Mouse (Mus musculus) intestine, embryonic 16.5 days (tissue): ENCODE results near the gene Tpst1. TPM values are rescaled to one million over a fixed set of nuclear protein-coding genes. Genes with fewer than 3 reads are reported as not detected.
A peak's percentile ranks its signal among the peaks of the same experiment; 100 is the strongest.

Source experiments
- ATAC-seq: fragments of 200-750 bp; cut with Nextera tagmentation; 2 replicates; pipeline ENCODE4 v1.8.0; 2017; ENCODE audit warnings: moderate TSS enrichment, moderate library complexity
- H3K27ac ChIP-seq: fragments of 300-500 bp; sonication (generic); 2 replicates; pipeline ENCODE4 v1.5.1; 2014; ENCODE audit warnings: mild to moderate bottlenecking, low read length
- H3K27me3 ChIP-seq: fragments of 300-500 bp; sonication (generic); replicated peaks from 2 replicates; pipeline ENCODE4 v1.6.1; 2014; ENCODE audit warnings: low read length, control low read depth, mixed read lengths; ENCODE audit not compliant: control insufficient read depth, insufficient read depth
- H3K36me3 ChIP-seq: fragments of 300-500 bp; sonication (generic); 2 replicates; pipeline ENCODE4 v1.6.1; 2014; ENCODE audit warnings: low read length, control low read depth; ENCODE audit not compliant: control insufficient read depth, insufficient read depth
- H3K4me1 ChIP-seq: fragments of 300-500 bp; sonication (generic); 2 replicates; pipeline ENCODE4 v1.6.1; 2014; ENCODE audit warnings: low read length, control low read depth, mixed read lengths; ENCODE audit not compliant: control insufficient read depth, insufficient read depth
- H3K4me2 ChIP-seq: fragments of 300-500 bp; sonication (generic); 2 replicates; pipeline ENCODE4 v1.6.1; 2014; ENCODE audit warnings: low read depth, low read length, control low read depth
- H3K4me3 ChIP-seq: fragments of 300-500 bp; sonication (generic); 2 replicates; pipeline ENCODE4 v1.5.1; 2014; ENCODE audit warnings: mild to moderate bottlenecking, low read length
- H3K9ac ChIP-seq: fragments of 300-500 bp; sonication (generic); 2 replicates; pipeline ENCODE4 v1.6.1; 2014; ENCODE audit warnings: low read depth, low read length
- H3K9me3 ChIP-seq: fragments of 300-500 bp; sonication (generic); 2 replicates; pipeline ENCODE4 v1.6.1; 2016; ENCODE audit warnings: low read length, control low read depth; ENCODE audit not compliant: control insufficient read depth
- WGBS: fragments of 180-500 bp; shearing (Covaris S2); extraction: QIAGEN DNeasy Blood & Tissue Kit; methylation state at CpG from one replicate; pipeline ENCODE4 v1.1.7; 2014; 5-methylcytosine and 5-hydroxymethylcytosine counted together
- polyA plus RNA-seq: library from polyadenylated mRNA; unstranded; fragments of >200 nt; fragmentation: Nextera tagmentation; extraction: Ambion mirVana; gene quantifications from 2 replicates; pipeline ENCODE4 v1.2.1, GENCODE M21; 2015

Tpst1 gene
- polyA plus RNA-seq, 1 experiment from 2014 or later: 51.7 TPM

GRCm38 (mm10) chr5:130050416-130050815, 22.7 kb upstream of the Tpst1 start:
- Histone ChIP-seq H3K4me1 (no peaks in the 10 kb centered on the region), H3K4me2 (no peak overlapping the region), H3K27me3 (no peaks in the 10 kb centered on the region), H3K36me3 (peaks cover 6% of the 10 kb centered on the region), H3K4me3 (no peak overlapping the region), H3K9ac (no peak overlapping the region), H3K27ac (no peak overlapping the region), H3K9me3 (no peaks in the 10 kb centered on the region)
- 67% methylated on average over 6 of the region's 6 CpGs for WGBS
- no peak for ATAC-seq

DNA sequence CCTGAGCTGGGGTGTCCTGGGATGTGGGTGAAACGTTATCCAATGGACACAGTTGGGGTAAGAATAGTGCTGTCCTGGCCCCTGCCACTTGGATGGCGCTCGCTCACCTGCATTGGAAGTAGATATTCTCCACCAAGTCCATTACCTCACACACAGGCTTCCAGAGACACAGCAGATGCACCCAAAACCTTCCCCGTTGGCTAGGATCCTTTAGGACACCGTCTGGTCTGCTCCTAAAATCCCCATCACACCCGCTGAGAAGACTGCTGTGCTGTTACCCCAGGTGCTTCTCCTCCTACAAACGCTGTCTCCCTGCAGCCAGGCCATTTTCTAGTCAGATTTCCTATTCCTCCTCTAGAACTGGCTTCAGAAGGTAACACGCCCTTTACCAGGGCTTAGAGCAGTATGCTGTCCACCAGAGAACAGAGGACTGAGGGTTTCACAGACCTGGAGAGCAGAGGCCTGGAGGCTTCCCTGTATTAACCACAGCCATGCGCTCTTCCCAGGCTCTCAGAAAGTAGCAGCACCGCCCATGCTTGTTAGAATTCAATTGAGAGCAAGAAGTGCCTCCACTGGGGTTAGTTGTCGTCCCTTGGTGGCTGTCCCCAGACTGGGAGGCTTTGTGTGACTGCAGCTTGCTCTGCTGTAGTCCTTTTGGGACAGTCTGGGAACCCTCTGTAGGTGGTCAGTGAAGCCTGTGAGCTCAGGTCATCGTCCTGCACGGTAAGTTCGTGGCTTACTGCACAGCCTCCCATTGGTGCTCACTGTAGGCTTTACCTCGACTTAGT, 21.9 kb upstream of the Tpst1 start:
- no peaks in the 10 kb centered on the region for H3K9me3 ChIP-seq
- H3K4me1 ChIP-seq: no peaks in the 10 kb centered on the region
- H3K4me3 ChIP-seq: no peak overlapping the region
- 88% methylated on average over 15 of the region's 15 CpGs for WGBS
- H3K4me2 ChIP-seq: no peak overlapping the region
- no peak overlapping the region for H3K9ac ChIP-seq
- no peaks in the 10 kb centered on the region for H3K27me3 ChIP-seq
- ATAC-seq: no peak
- H3K36me3 ChIP-seq: peaks cover 6% of the 10 kb centered on the region
- no peak overlapping the region for H3K27ac ChIP-seq

- no peak overlapping the region for H3K4me3 ChIP-seq
- no peaks in the 10 kb centered on the region for H3K9me3 ChIP-seq
- ATAC-seq: no peak
- no peak overlapping the region for H3K9ac ChIP-seq
- H3K27ac ChIP-seq: no peak overlapping the region
- no peaks in the 10 kb centered on the region for H3K4me1 ChIP-seq
- no peaks in the 10 kb centered on the region; the same call in 1 of the 2 replicates for H3K36me3 ChIP-seq
- H3K27me3 ChIP-seq: no peaks in the 10 kb centered on the region
- WGBS: 82% methylated on average over 5 of the region's 5 CpGs
- no peak overlapping the region for H3K4me2 ChIP-seq
Observed at GRCm38 (mm10) chr5:130052510-130052909, 20.6 kb upstream of the Tpst1 start.

- no peaks in the 10 kb centered on the region for H3K27me3 ChIP-seq
- H3K36me3 ChIP-seq: no peaks in the 10 kb centered on the region; the same call in 1 of the 2 replicates
- H3K9me3 ChIP-seq: no peaks in the 10 kb centered on the region
- no peaks in the 10 kb centered on the region for H3K4me1 ChIP-seq
- no peak overlapping the region for H3K27ac ChIP-seq
- ATAC-seq: no peak
- no peak overlapping the region for H3K4me3 ChIP-seq
- H3K9ac ChIP-seq: no peak overlapping the region
- WGBS: 92% methylated on average over 6 of the region's 6 CpGs
- no peak overlapping the region for H3K4me2 ChIP-seq
Observed at GRCm38 (mm10) chr5:130052955-130053354, 20.2 kb upstream of the Tpst1 start.

DNA sequence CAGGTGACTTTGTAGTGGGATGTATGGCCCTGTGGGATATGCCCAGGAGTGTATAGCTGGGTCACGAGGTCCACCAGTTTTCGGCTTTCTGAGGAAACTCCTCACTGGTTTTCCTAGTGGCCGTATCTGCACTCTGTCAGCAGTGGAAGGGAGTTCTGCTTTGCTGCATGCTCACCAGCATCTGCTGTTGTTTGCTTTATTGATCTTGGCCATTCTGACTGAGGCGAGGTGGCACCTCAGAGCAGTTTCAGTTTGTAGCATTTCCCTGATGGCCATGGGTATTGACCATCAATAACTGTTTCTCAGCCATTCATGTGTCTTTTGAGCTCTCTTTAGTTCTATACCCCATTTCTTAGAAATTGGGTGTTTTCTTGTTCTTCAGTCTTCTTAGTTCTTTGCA, 17.4 kb upstream of the Tpst1 start:
- H3K4me1 ChIP-seq: 0 out of 2 replicates have a peak, but pooled peaks cover 10% of the 10 kb centered on the region
- 0 out of 2 replicates have a peak, but pooled peaks cover 2% of the 10 kb centered on the region for H3K36me3 ChIP-seq
- no peak overlapping the region for H3K27ac ChIP-seq
- H3K9me3 ChIP-seq: no peaks in the 10 kb centered on the region
- no peak overlapping the region for H3K4me3 ChIP-seq
- no peaks in the 10 kb centered on the region for H3K27me3 ChIP-seq
- H3K4me2 ChIP-seq: no peak overlapping the region
- no peak overlapping the region for H3K9ac ChIP-seq
- 71% methylated on average over 4 of the region's 4 CpGs for WGBS
- ATAC-seq: no peak

DNA sequence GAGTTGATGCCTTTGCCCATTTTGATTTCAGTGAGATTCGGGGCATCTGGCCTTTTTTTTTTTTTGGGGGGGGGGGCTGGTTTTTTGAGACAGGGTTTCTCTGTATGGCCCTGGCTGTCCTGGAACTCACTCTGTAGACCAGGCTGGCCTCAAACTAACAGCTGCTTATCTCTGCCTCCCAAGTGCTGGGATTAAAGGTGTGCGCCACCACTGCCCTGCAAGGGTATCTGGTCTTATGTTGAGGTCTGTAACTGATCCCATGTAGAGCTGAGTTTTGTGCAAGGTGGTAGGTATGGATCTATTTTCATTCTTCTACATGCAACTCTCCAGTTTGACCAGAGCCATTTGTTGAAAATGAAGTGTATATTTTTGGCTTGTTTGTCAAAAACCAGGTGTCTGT, 16.8 kb upstream of the Tpst1 start:
- no peak for ATAC-seq
- H3K4me2 ChIP-seq: no peak overlapping the region
- WGBS: 86% methylated on average over 2 of the region's 2 CpGs

DNA sequence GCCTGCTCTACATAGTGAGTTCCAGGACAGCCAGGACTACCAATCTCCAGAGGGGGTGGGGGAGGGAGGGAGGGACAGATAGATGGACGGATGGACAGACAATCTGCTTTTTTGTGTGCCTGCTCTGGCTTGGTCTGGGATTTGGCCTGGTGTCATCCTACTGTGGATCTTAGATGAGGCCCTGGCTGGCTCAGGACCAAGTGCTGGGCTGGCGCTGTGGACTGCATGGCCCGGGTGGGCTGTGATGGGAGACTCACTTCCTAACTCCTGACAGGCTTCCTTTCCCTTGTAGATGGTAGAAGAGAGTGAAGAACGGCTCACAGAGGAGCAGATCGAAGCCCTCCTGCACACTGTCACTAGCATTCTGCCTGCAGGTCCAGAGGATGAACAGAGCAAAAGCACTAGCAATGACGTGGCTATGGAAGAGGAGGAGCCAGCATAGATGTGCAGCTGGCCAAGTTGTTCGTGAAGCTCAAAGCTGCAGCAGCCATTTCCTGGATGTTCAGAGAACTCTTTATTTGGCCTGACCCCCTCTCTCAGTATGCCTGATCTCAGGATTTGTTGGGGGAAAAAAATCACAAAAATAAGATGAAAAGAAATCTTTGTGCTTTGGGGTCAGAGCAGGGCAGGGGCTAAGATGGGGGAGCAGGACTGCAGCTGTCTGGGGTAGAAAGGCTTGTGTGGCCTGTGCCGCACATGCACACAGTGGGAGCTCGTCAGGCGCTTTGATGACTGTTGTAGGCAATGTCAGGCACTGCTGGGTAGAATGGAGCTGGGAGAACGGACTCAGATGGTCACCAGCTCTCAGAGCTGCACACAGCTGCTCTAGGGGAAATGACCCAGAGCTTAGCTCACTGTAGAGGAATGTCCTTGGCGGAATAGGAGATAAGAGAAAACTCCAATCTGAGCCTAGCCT, 13.5 kb upstream of the Tpst1 start:
- WGBS: 69% methylated on average over 12 of the region's 12 CpGs
- Histone ChIP-seq H3K27ac (peak overlapping the region; percentile 64), H3K4me2 (no peak overlapping the region), H3K9ac (no peak overlapping the region), H3K9me3 (no peaks in the 10 kb centered on the region), H3K4me1 (0 out of 2 replicates have a peak, but pooled peaks cover 13% of the 10 kb centered on the region), H3K4me3 (no peak overlapping the region), H3K27me3 (no peaks in the 10 kb centered on the region), H3K36me3 (0 out of 2 replicates have a peak, but pooled peaks cover 2% of the 10 kb centered on the region)
- peak; percentile 58 for ATAC-seq

More for the DNA sequence above, 16.8 kb upstream of the Tpst1 start:
- Histone ChIP-seq H3K9ac (no peak overlapping the region), H3K9me3 (no peaks in the 10 kb centered on the region), H3K27ac (no peak overlapping the region), H3K4me1 (0 out of 2 replicates have a peak, but pooled peaks cover 10% of the 10 kb centered on the region), H3K36me3 (0 out of 2 replicates have a peak, but pooled peaks cover 2% of the 10 kb centered on the region), H3K4me3 (no peak overlapping the region), H3K27me3 (no peaks in the 10 kb centered on the region)

DNA sequence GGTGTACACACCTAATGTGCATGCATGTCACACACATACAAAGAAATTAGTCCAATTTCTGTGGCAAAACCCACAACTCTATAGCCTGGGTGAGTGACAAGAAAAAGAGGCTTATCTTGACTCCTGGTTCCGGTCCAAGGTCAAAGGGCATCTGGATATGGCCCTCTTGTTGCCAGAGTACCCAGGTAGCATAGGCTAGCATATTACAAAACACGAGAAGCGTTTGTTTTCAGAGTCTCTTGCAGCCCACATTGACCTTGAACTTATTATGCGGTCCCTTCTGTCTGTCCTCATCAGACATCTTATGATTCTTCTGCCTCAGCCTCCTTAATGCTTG, 12.8 kb upstream of the Tpst1 start:
- no peaks in the 10 kb centered on the region for H3K27me3 ChIP-seq
- WGBS: 85% methylated on average over 4 of the region's 4 CpGs

GRCm38 (mm10) chr5:130062096-130062495, 11.0 kb upstream of the Tpst1 start:
- ATAC-seq: peak; percentile 18; the same call in 1 of the 2 replicates
- WGBS: 62% methylated on average over 2 of the region's 2 CpGs

More for the DNA sequence above, 12.8 kb upstream of the Tpst1 start:
- no peak overlapping the region for H3K27ac ChIP-seq
- H3K4me1 ChIP-seq: 0 out of 2 replicates have a peak, but pooled peaks cover 13% of the 10 kb centered on the region
- no peaks in the 10 kb centered on the region for H3K9me3 ChIP-seq
- no peak for ATAC-seq
- no peak overlapping the region for H3K9ac ChIP-seq
- H3K36me3 ChIP-seq: 0 out of 2 replicates have a peak, but pooled peaks cover 2% of the 10 kb centered on the region
- no peak overlapping the region for H3K4me3 ChIP-seq
- H3K4me2 ChIP-seq: no peak overlapping the region

More at GRCm38 (mm10) chr5:130062096-130062495, 11.0 kb upstream of the Tpst1 start:
- Histone ChIP-seq H3K9me3 (no peaks in the 10 kb centered on the region; the same call in 1 of the 2 replicates), H3K27me3 (no peaks in the 10 kb centered on the region), H3K4me1 (0 out of 2 replicates have a peak, but pooled peaks cover 13% of the 10 kb centered on the region), H3K36me3 (0 out of 2 replicates have a peak, but pooled peaks cover 2% of the 10 kb centered on the region), H3K4me2 (no peak overlapping the region), H3K27ac (0 out of 2 replicates have a peak overlapping the region, but pooled peaks have one; percentile 4), H3K4me3 (no peak overlapping the region), H3K9ac (no peak overlapping the region)
